Mouse (Mus musculus) embryonic facial prominence, embryonic 15.5 days (tissue): ENCODE data around the gene Pih1d3. TPM values are rescaled to one million over a fixed set of nuclear protein-coding genes. Genes with fewer than 3 reads are reported as not detected.

Experiments used
- ATAC-seq: fragments of 200-750 bp; cut with Nextera tagmentation; 2 replicates; pipeline ENCODE4 v1.8.0; 2017; ENCODE audit warnings: low read depth, moderate TSS enrichment; ENCODE audit not compliant: insufficient number of reproducible peaks, low FRiP score, low TSS enrichment
- H3K27ac ChIP-seq: fragments of 300-500 bp; sonication (generic); replicated peaks from 2 replicates; pipeline ENCODE4 v1.5.1; 2015; ENCODE audit warnings: mild to moderate bottlenecking, inconsistent platforms
- H3K27me3 ChIP-seq: fragments of 300-500 bp; sonication (generic); 2 replicates; pipeline ENCODE4 v1.6.1; 2015; ENCODE audit warnings: inconsistent platforms
- H3K36me3 ChIP-seq: fragments of 300-500 bp; sonication (generic); 2 replicates; pipeline ENCODE4 v1.6.1; 2015; ENCODE audit warnings: mild to moderate bottlenecking, inconsistent platforms
- H3K4me1 ChIP-seq: fragments of 300-500 bp; sonication (generic); 2 replicates; pipeline ENCODE4 v1.6.1; 2015; ENCODE audit warnings: inconsistent platforms
- H3K4me2 ChIP-seq: fragments of 300-500 bp; sonication (generic); replicated peaks from 2 replicates; pipeline ENCODE4 v1.6.1; 2015; ENCODE audit warnings: mild to moderate bottlenecking, inconsistent platforms
- H3K4me3 ChIP-seq: fragments of 300-500 bp; sonication (generic); replicated peaks from 2 replicates; pipeline ENCODE4 v1.5.1; 2015; ENCODE audit warnings: mild to moderate bottlenecking, inconsistent platforms
- H3K9ac ChIP-seq: fragments of 300-500 bp; sonication (generic); 2 replicates; pipeline ENCODE4 v1.6.1; 2015; ENCODE audit warnings: inconsistent platforms
- H3K9me3 ChIP-seq: fragments of 300-500 bp; sonication (generic); replicated peaks from 2 replicates; pipeline ENCODE4 v1.6.1; 2016; ENCODE audit warnings: inconsistent platforms
- WGBS: fragments of 180-500 bp; shearing (Covaris S2); methylation state at CpG from one replicate; pipeline ENCODE4 v1.1.7; 2015; 5-methylcytosine and 5-hydroxymethylcytosine counted together
- polyA plus RNA-seq: library from polyadenylated mRNA; unstranded; fragments of >200 nt; fragmentation: Nextera tagmentation; extraction: Ambion mirVana; gene quantifications from 2 replicates; pipeline ENCODE4 v1.2.1, GENCODE M21; 2015

Gene Pih1d3
- polyA plus RNA-seq, 1 experiment from 2014 or later = not detected

GRCm38 (mm10) chr1:31220599-31221250, 1.9 kb upstream of the Pih1d3 start:
- no peak overlapping the region for H3K4me3 ChIP-seq
- no peak overlapping the region for H3K4me2 ChIP-seq
- no peaks in the 10 kb centered on the region for H3K4me1 ChIP-seq
- H3K9me3 ChIP-seq = no peaks in the 10 kb centered on the region
- no peaks in the 10 kb centered on the region for H3K27me3 ChIP-seq
- no peaks in the 10 kb centered on the region for H3K36me3 ChIP-seq
- no peak overlapping the region for H3K9ac ChIP-seq
- WGBS = 86% methylated on average over 4 of the region's 4 CpGs
- no peak overlapping the region for H3K27ac ChIP-seq
- ATAC-seq = no peak

GRCm38 (mm10) chr1:31233319-31234036, 10.8 kb downstream of the Pih1d3 start:
- no peaks in the 10 kb centered on the region for H3K9me3 ChIP-seq
- H3K27ac ChIP-seq = no peak overlapping the region
- no peak overlapping the region for H3K4me2 ChIP-seq
- H3K4me3 ChIP-seq = no peak overlapping the region
- no peaks in the 10 kb centered on the region for H3K36me3 ChIP-seq
- no peaks in the 10 kb centered on the region for H3K27me3 ChIP-seq
- H3K4me1 ChIP-seq = no peaks in the 10 kb centered on the region
- ATAC-seq = no peak
- no peak overlapping the region for H3K9ac ChIP-seq

GRCm38 (mm10) chr1:31260218-31260923, 37.7 kb downstream of the Pih1d3 start:
- no peaks in the 10 kb centered on the region for H3K4me1 ChIP-seq
- H3K4me2 ChIP-seq = no peak overlapping the region
- WGBS = 63% methylated on average over 10 of the region's 10 CpGs
- no peak overlapping the region for H3K9ac ChIP-seq
- H3K9me3 ChIP-seq = no peaks in the 10 kb centered on the region
- no peak overlapping the region for H3K4me3 ChIP-seq
- no peak for ATAC-seq
- no peaks in the 10 kb centered on the region for H3K36me3 ChIP-seq
- H3K27ac ChIP-seq = no peak overlapping the region
- H3K27me3 ChIP-seq = no peaks in the 10 kb centered on the region

Other genes starting within 250 kb of the Pih1d3 start
- not detected in 2 replicates for gene AC153137.1, start 244.9 kb upstream of the Pih1d3 start, polyA plus RNA-seq
- gene Lgsn, start 46.4 kb upstream of the Pih1d3 start, polyA plus RNA-seq = not detected in 2 replicates
- gene 4931428L18Rik, start 154 bp upstream of the Pih1d3 start, polyA plus RNA-seq = not detected in 2 replicates